Mouse (Mus musculus) intestine, postnatal 0 days (tissue): ENCODE data around the gene Slc22a28. TPM values are rescaled to one million over a fixed set of nuclear protein-coding genes. Genes with fewer than 3 reads are reported as not detected.

Experiments used
- polyA plus RNA-seq: library from polyadenylated mRNA; unstranded; fragments of >200 nt; fragmentation: Nextera tagmentation; extraction: Ambion mirVana; gene quantifications from 2 replicates; pipeline ENCODE4 v1.2.1, GENCODE M21; 2015

Gene Slc22a28
- polyA plus RNA-seq, 1 experiment from 2014 or later, result not detected

Other genes starting within 250 kb of the Slc22a28 start
- gene Slc22a27, start 166.0 kb downstream of the Slc22a28 start, polyA plus RNA-seq, result not detected in 2 replicates
- not detected in 2 replicates for gene Slc22a29, start 86.9 kb upstream of the Slc22a28 start, polyA plus RNA-seq